Mouse (Mus musculus) lung, postnatal 4 days (tissue): ENCODE measurements at regions not wholly inside any gene's neighbourhood (a gene's known extent, or its start where the extent isn't known, plus 50 kb on each side); places are given as distances from the start of the nearest gene placed in this dataset.
A peak's percentile ranks its signal among the peaks of the same experiment; 100 is the strongest.

Experiments used
- DNase-seq, 2 experiments: peaks; one replicate each; pipeline ENCODE4 v3.0.0; 2021

- DNase-seq, result peak in 1 of 2 experiments; percentile 27
These were observed 359.3 kb upstream of the Olfr161 start for GRCm38 (mm10) chr16:3231566-3231965.

DNA sequence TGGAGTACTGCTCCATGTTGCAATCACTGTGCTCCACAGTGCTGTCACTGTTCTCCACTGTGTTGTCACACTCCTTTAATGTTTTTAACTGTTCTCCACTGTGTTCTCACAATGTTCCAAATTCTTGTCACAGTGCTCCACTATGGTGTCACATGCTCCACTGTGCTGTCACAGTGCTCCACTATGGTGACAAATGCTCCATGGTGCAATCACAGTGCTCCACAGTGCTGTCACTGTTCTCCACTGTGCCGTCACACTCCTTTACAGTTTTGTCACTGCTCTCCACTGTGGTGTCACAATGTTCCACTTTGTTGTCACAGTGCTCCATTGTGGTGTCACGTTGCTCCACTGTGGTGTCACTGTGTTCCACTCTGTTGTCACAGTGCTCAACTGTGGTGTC is 358.2 kb upstream of the Olfr161 start:
- DNase-seq, result peak in 1 of 2 experiments; percentile 17

GRCm38 (mm10) chr16:3234063-3234462 is 356.8 kb upstream of the Olfr161 start:
- DNase-seq, result no peak

DNA sequence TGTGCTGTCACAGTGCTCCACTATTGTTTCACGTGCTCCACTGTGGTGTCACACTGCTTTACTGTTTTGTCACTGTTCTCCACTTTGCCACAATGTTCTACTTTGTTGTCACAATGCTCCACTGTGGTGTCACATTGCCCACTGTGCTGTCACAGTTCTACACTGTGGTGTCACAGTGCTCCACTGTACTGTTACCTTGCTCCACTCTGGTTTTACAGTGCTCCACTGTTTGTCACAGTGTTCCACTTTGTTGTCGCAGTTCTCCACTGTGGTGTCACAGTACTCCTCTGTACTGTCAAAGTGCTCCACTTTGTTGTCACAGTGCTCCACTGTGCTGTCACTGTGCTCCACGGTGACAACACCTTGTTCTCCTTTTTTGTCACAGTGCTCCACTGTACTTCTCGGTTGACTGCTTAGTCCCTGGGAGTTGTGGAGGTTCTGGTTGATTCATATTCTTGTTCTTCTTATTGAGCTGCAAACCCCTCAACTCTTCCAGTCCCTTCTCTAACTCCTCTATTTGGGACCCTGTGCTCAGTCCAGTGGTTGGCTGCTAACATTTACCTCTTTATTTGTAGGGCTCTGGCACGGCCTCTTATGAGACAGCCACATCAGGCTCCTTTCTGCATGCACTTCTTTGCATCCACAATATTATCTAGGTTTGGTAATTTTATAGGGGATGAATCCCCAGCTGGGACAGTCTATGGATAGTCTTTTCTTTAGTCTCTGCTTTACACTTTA is 349.7 kb upstream of the Olfr161 start:
- no peak for DNase-seq

GRCm38 (mm10) chr16:3241939-3242338 is 348.9 kb upstream of the Olfr161 start:
- DNase-seq, result no peak

DNA sequence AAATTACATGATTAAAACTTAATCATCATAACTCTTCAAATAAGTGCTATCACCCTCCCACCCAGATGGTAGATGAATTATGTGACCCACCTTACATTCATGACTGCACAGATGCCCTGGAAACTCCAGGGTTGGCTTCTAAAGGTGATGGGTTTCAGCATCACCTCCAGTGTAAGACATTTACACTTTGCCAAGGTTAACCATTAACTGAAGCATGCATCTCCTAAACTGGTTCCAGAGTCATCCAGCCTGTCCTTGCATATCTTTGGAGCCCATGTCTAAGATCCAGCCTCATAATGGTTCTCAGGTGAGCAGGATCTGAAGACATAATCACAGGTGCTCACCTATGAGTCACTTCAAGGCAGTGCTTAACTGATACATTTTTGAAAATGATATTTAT is 344.4 kb upstream of the Olfr161 start:
- no peak for DNase-seq

DNA sequence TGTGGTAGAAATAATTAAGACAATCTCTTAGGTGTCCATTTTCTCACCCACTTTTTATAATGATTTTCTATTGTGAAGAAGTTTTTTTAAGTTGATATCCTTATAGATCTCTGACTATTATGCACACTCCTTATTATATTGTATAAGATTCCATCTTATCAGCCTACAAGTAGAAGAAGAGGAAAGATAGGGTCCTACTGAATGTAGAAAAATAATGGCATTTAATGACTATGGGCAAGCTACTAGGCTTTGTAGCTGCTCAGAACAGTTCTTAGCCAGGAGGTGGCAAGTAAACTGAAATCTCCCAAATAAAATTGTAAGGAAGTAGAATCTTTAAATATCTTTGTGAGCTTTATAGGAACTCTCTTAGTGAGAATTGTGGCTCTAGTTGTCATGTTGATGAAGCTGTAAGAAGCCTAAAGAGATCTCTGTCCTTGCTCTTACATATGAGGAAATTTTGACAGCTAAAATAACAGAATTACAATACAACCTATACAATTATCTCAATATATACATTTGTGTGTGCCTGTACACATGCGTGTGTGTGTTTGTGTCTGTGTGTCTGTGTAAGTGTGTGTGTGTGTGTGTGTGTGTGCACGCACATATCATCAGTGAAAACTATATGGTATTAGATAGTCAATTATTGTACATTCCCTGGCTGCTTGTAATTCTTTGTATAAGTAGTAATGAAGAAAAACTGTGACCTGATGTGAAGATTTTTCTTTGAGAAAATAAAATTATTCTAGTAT is 343.7 kb upstream of the Olfr161 start:
- no peak for DNase-seq

DNA sequence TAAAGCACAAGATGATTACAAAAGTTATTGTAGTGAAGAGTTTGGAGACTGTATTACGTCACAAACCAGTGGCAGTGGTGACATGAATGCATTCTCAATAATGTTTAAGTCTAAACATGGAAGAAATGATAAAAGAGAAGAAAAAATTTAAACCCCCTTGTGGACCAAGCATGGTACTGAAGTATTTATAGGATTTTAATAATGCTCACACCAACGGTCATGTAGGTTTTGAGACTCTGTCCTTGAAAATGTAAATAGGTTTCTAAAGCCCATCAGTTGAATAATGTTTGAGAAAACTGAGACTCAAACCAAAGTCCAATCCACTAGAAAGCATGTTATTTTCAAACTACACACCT is 343.1 kb upstream of the Olfr161 start:
- DNase-seq, result no peak

GRCm38 (mm10) chr16:3253885-3254284 is 337.0 kb upstream of the Olfr161 start:
- no peak for DNase-seq

DNA sequence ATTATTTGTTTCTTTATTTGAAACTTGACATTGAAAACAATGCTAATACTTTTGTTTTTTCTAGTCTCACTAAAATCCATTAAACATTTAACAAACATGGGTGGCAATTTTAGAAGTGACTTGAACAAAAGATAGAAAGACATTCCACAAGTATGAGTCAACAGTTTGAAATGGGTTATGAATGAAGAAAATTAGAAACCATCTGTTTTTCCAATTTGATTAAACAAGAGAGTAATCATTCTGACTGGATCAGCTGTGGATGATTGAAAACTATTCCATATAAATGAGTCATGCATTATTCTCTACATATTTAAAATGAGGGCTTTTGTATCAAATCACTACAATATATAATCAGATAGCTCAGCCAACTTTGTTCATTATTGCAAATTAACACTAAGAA is 334.8 kb upstream of the Olfr161 start:
- no peak for DNase-seq

DNA sequence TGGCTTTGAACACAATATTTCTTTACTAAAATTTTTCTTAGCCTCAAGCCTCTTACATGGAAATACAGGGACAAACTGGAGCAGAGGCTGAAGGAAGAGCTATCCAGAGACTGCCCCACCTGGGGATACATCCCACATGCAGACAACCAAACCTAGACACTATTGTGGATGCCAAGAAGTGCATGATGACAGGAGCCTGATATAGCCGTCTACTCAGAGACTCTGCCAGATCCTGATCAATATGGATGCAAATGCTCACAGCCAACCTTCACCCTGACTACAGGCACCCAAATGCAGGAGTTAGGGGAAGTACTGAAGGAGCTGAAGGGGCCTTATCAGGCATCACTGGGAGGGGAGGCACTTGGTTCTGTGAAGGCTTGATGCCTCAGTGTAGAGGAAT is 325.5 kb upstream of the Olfr161 start:
- peak in 1 of 2 experiments; percentile 22 for DNase-seq

DNA sequence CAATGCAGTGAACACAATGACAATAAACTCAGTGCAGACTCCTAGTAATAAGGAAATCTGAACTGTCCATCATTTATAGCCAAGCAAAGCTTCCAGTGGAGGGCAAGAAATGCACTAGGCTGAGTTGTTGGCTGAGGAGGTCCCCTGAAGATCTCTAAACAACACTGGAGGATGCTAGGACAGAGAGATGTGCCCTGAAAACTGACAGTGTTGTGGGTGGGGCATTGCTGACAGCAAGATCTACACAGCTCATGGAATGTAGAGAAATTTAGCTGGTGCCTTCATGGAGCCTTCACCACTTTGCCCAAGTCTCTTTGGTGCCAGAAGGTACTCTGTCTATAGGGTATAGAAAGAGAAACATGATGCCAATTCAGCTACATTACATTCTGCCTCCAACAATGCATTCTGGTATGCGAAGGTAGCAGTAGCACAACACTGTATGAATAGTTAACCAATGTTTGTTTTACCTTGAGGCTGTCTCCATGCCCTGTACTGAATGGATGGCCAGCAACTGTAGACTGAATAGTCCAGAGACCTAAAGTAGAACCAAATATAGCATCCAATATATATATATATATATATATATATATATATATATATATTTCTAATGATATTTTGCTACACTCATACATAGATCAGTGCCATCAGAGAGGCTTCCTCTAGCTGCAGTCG is 318.9 kb upstream of the Olfr161 start:
- DNase-seq, result no peak

GRCm38 (mm10) chr16:3273427-3273826 is 317.4 kb upstream of the Olfr161 start:
- DNase-seq, result no peak
